Mouse (Mus musculus): Measurements from ENCODE around the gene Zfp512b.

- TF ChIP-seq CTCF (IDR thresholded peaks at IDR 0.05; ENCODE audit: low read depth, low read length) (no peak), POLR2A (IDR thresholded peaks at IDR 0.05; ENCODE audit: extremely low read depth, insufficient read depth, low read length) (no peak)
These were observed 56.2 kb downstream of the Zfp512b start for GRCm38 (mm10) chr2:181536410-181536809.
